Mouse (Mus musculus) MEL (cell line): ENCODE measurements around the gene Mnd1. TPM values are rescaled to one million over a fixed set of nuclear protein-coding genes. Genes with fewer than 3 reads are reported as not detected.

Source experiments
- DNase-seq: peaks from one replicate; pipeline ENCODE4 v3.0.0; 2011; ENCODE audit warnings: low read depth, low spot score
- H3K27ac ChIP-seq: 2 replicates; pipeline ENCODE4 v1.5.1; 2012; ENCODE audit warnings: low read depth, mild to moderate bottlenecking, control low read depth, low read length, moderate library complexity; ENCODE audit not compliant: control insufficient read depth
- H3K27me3 ChIP-seq, 2 experiments: fragments of 150-350 bp in 1 of 2; sonication (generic) in 1 of 2; 2 replicates each; pipeline ENCODE4 v1.6.1; 2012; ENCODE audit warnings: low read length in 2 of 2, mild to moderate bottlenecking in 2 of 2, improper control_type of control experiment in 1 of 2, moderate library complexity in 1 of 2; ENCODE audit not compliant: insufficient read depth in 2 of 2, control insufficient read depth in 1 of 2
- H3K36me3 ChIP-seq, 2 experiments: 2 replicates each; pipeline ENCODE4 v1.6.1; 2012 to 2014; ENCODE audit warnings: low read length in 2 of 2, improper control_type of control experiment in 1 of 2, inconsistent platforms in 1 of 2, mild to moderate bottlenecking in 1 of 2; ENCODE audit not compliant: insufficient read depth in 2 of 2, control insufficient read depth in 1 of 2
- H3K4me1 ChIP-seq, 2 experiments: fragments of 150-350 bp in 1 of 2; sonication (generic) in 1 of 2; 2 replicates each; pipeline ENCODE4 v1.6.1; 2012; ENCODE audit warnings: low read length in 2 of 2, improper control_type of control experiment in 1 of 2, mild to moderate bottlenecking in 1 of 2; ENCODE audit not compliant: insufficient read depth in 2 of 2, control insufficient read depth in 1 of 2
- H3K4me3 ChIP-seq, 2 experiments: fragments of 150-350 bp in 1 of 2; sonication (generic) in 1 of 2; 2 replicates each; pipeline ENCODE4 v1.5.1; 2012; ENCODE audit warnings: low read depth in 2 of 2, low read length in 2 of 2, mild to moderate bottlenecking in 2 of 2, moderate library complexity in 2 of 2, control low read depth in 1 of 2, improper control_type of control experiment in 1 of 2; ENCODE audit not compliant: control insufficient read depth in 1 of 2, insufficient read depth in 1 of 2
- H3K79me2 ChIP-seq: 2 replicates; pipeline ENCODE4 v1.6.1; 2012; ENCODE audit warnings: mild to moderate bottlenecking, low read length, moderate library complexity; ENCODE audit not compliant: control insufficient read depth, poor library complexity, insufficient read depth
- H3K9ac ChIP-seq: 2 replicates; pipeline ENCODE4 v1.6.1; 2012; ENCODE audit warnings: low read depth, mild to moderate bottlenecking, control low read depth, low read length, moderate library complexity; ENCODE audit not compliant: control insufficient read depth, poor library complexity, severe bottlenecking
- H3K9me3 ChIP-seq: fragments of 150-350 bp; sonication (generic); replicated peaks from 2 replicates; pipeline ENCODE4 v1.6.1; 2012; ENCODE audit warnings: mild to moderate bottlenecking, low read length, improper control_type of control experiment, moderate library complexity; ENCODE audit not compliant: insufficient read depth
- BHLHE40 ChIP-seq: IDR thresholded peaks from 2 replicates; pipeline ENCODE4 v1.6.1; 2012; ENCODE audit warnings: low read depth, mild to moderate bottlenecking, inconsistent platforms, low read length, improper control_type of control experiment, borderline replicate concordance
- ETS1 ChIP-seq: IDR thresholded peaks from 2 replicates; pipeline ENCODE4 v1.6.1; 2012; ENCODE audit warnings: low read depth, mild to moderate bottlenecking, inconsistent platforms, low read length, improper control_type of control experiment, moderate library complexity
- GABPA ChIP-seq: IDR thresholded peaks from 2 replicates; pipeline ENCODE4 v1.6.1; 2012; ENCODE audit warnings: low read depth, mild to moderate bottlenecking, inconsistent platforms, low read length, improper control_type of control experiment, moderate library complexity
- GATA1 ChIP-seq: IDR thresholded peaks from 2 replicates; pipeline ENCODE4 v1.6.1; 2011; ENCODE audit warnings: low read depth, low read length, improper control_type of control experiment
- HCFC1 ChIP-seq: IDR thresholded peaks from 2 replicates; pipeline ENCODE4 v1.6.1; 2012; ENCODE audit warnings: low read depth, mild to moderate bottlenecking, inconsistent platforms, low read length, improper control_type of control experiment, moderate library complexity
- KAT2A ChIP-seq: conservative IDR thresholded peaks from 2 replicates; pipeline ENCODE4 v1.6.1; 2012; ENCODE audit warnings: low read depth, low read length, improper control_type of control experiment, inconsistent platforms
- MAFK ChIP-seq: IDR thresholded peaks from 2 replicates; pipeline ENCODE4 v1.6.1; 2011; ENCODE audit warnings: low read depth, mild to moderate bottlenecking, low read length, improper control_type of control experiment, borderline replicate concordance
- MAZ ChIP-seq: IDR thresholded peaks from 2 replicates; pipeline ENCODE4 v1.6.1; 2012; ENCODE audit warnings: low read depth, mild to moderate bottlenecking, inconsistent platforms, low read length, improper control_type of control experiment
- MXI1 ChIP-seq: IDR thresholded peaks from 2 replicates; pipeline ENCODE4 v1.6.1; 2011; ENCODE audit warnings: mild to moderate bottlenecking, low read depth, low read length, improper control_type of control experiment
- MYC ChIP-seq: IDR thresholded peaks from 2 replicates; pipeline ENCODE4 v1.6.1; 2011; ENCODE audit warnings: low read depth, mild to moderate bottlenecking, low read length, improper control_type of control experiment, moderate library complexity
- NELFE ChIP-seq: IDR thresholded peaks from 2 replicates; pipeline ENCODE4 v1.6.1; 2011; ENCODE audit warnings: low read depth, low read length, improper control_type of control experiment
- RAD21 ChIP-seq: IDR thresholded peaks from 2 replicates; pipeline ENCODE4 v1.6.1; 2011; ENCODE audit warnings: mild to moderate bottlenecking, low read depth, low read length, improper control_type of control experiment
- SIN3A ChIP-seq: IDR thresholded peaks from 2 replicates; pipeline ENCODE4 v1.6.1; 2012; ENCODE audit warnings: low read length, improper control_type of control experiment, inconsistent platforms
- TAL1 ChIP-seq: IDR thresholded peaks from 2 replicates; pipeline ENCODE4 v1.6.1; 2012; ENCODE audit warnings: mild to moderate bottlenecking, inconsistent platforms, low read length, moderate library complexity, mixed read lengths
- USF2 ChIP-seq, 2 experiments: IDR thresholded peaks; 2 replicates each; pipeline ENCODE4 v1.6.1; 2011 to 2012; ENCODE audit warnings: improper control_type of control experiment in 2 of 2, low read length in 2 of 2, borderline replicate concordance in 1 of 2, inconsistent platforms in 1 of 2, low read depth in 1 of 2, mild to moderate bottlenecking in 1 of 2; ENCODE audit not compliant: insufficient read depth in 1 of 2
- ZC3H11A ChIP-seq: IDR thresholded peaks from 2 replicates; pipeline ENCODE4 v1.6.1; 2012; ENCODE audit warnings: low read depth, mild to moderate bottlenecking, inconsistent platforms, low read length, improper control_type of control experiment
- ZKSCAN1 ChIP-seq: IDR thresholded peaks from 2 replicates; pipeline ENCODE4 v1.6.1; 2012; ENCODE audit warnings: low read depth, mild to moderate bottlenecking, inconsistent platforms, low read length, improper control_type of control experiment, moderate library complexity
- ZNF384 ChIP-seq: IDR thresholded peaks from 2 replicates; pipeline ENCODE4 v1.6.1; 2012; ENCODE audit warnings: low read depth, mild to moderate bottlenecking, inconsistent platforms, low read length, improper control_type of control experiment
- polyA plus RNA-seq, 2 experiments: library from polyadenylated mRNA; stranded (reverse) in 1 of 2; unstranded in 1 of 2; fragments of >175 nt in 1 of 2; fragments of >200 nt in 1 of 2; gene quantifications; 2 replicates each; pipeline versions ENCODE4 v1.2.1 to v1.2.4; 2012; ENCODE audit warnings: low replicate concordance in 2 of 2, low read depth in 1 of 2; ENCODE audit not compliant: insufficient read length in 2 of 2, insufficient read depth in 1 of 2, missing spikeins in 1 of 2
- total RNA-seq: library from RNA; depleted of rRNA; stranded (reverse); fragments of 300-350 nt; gene quantifications from 2 replicates; pipeline ENCODE4 v1.2.3, GENCODE M21; 2012

Mnd1 gene
- total and polyA plus RNA-seq, 3 experiments, result 11.0 to 11.2 TPM; not detected in 1

- Histone ChIP-seq H3K4me1 (no peaks in the 10 kb centered on the region), H3K4me3 (no peak overlapping the region), H3K9ac (no peak overlapping the region), H3K36me3 (no peaks in the 10 kb centered on the region; a peak in 1 of 4 replicates), H3K27me3 (no peaks in the 10 kb centered on the region), H3K9me3 (no peaks in the 10 kb centered on the region), H3K79me2 (no peaks in the 10 kb centered on the region), H3K27ac (no peak overlapping the region)
- no peak for DNase-seq
- TF ChIP-seq USF2 (IDR thresholded peaks at IDR 0.05; ENCODE audit: borderline replicate concordance in 1 of 2, insufficient read depth in 1 of 2, low read depth in 1 of 2, low read length in 2 of 2) (no peak), MYC (no peak), HCFC1 (no peak), KAT2A (no peak), MAFK (no peak), MAZ (no peak), NELFE (no peak), MXI1 (no peak), GABPA (no peak)
These were observed 19.7 kb downstream of the Mnd1 start for GRCm38 (mm10) chr3:84135933-84136332.

- no peak overlapping the region for H3K27ac ChIP-seq
- H3K4me1 ChIP-seq, result no peaks in the 10 kb centered on the region
- no peaks in the 10 kb centered on the region for H3K27me3 ChIP-seq
- no peaks in the 10 kb centered on the region for H3K79me2 ChIP-seq
- no peaks in the 10 kb centered on the region; a peak in 1 of 4 replicates for H3K36me3 ChIP-seq
- H3K9ac ChIP-seq, result no peak overlapping the region
- no peak overlapping the region for H3K4me3 ChIP-seq
- TF ChIP-seq BHLHE40, result no peak
- TF ChIP-seq USF2 (IDR thresholded peaks at IDR 0.05; ENCODE audit: borderline replicate concordance in 1 of 2, insufficient read depth in 1 of 2, low read depth in 1 of 2, low read length in 2 of 2), result no peak
- no peak for TF ChIP-seq SIN3A
- no peak for TF ChIP-seq MAFK
- TF ChIP-seq ZC3H11A, result no peak
- no peak for TF ChIP-seq GABPA
- TF ChIP-seq MAZ, result no peak
- TF ChIP-seq RAD21, result no peak
- TF ChIP-seq ZKSCAN1, result no peak
- no peak for TF ChIP-seq ZNF384
- TF ChIP-seq GATA1, result no peak
- TF ChIP-seq ETS1, result no peak
- no peak for TF ChIP-seq TAL1
- peak; percentile 17 for DNase-seq
- no peaks in the 10 kb centered on the region for H3K9me3 ChIP-seq
These were observed 20.2 kb downstream of the Mnd1 start for GRCm38 (mm10) chr3:84135387-84135786.
